Mouse (Mus musculus): ENCODE measurements around the gene Dpp6. TPM values are rescaled to one million over a fixed set of nuclear protein-coding genes. Genes with fewer than 3 reads are reported as not detected.

Dpp6 gene
- polyA plus RNA-seq, 1 experiment from 2014 or later = 28.8 TPM

DNA sequence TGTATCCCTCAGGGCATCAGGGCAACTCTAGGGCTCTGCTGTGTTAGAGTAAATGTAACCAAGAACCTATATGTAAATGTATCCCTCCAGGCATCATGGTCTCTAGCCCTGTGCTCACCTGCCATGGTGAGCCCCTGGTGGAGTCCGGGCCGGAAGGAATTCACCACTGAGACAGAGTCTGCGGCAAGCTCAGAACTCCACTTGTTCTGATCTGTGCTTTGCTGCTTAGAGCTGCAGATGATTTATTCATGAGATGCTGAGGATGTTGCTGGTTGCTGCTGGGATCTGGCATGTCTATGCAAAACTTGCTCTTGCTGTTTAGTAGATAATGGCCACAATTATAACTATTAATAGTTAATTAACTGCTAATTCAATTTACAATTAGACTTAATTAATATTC, 425.1 kb downstream of the Dpp6 start:
- WGBS = 58% methylated on average over 3 of the region's 3 CpGs
- Histone ChIP-seq H3K4me1 (no peaks in the 10 kb centered on the region), H3K4me2 (replicated peaks) (no peak overlapping the region), H3K27me3 (no peaks in the 10 kb centered on the region), H3K4me3 (no peak overlapping the region), H3K36me3 (no peaks in the 10 kb centered on the region), H3K9me3 (no peaks in the 10 kb centered on the region), H3K27ac (replicated peaks) (no peak overlapping the region), H3K9ac (replicated peaks) (no peak overlapping the region)
- no peak for ATAC-seq (replicated peaks)

DNA sequence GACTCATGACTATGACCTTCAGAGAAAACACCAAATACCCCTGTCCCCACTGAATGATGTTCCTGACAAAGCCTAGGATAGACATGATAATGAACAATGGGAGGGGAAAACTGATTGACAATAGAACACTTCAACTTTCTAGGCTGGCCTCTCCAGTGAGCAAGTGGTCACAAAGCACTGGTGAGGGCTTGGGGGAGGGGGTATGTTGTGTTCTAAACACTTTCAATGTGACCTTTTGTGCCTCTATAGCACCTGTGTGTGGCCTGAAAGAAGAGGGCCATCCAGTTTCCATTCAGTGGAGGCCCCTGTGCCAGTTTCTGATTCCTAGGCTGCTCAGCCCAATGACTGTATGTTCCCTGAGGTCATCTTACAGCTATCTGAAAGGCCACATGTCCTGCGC, 426.2 kb downstream of the Dpp6 start:
- no peaks in the 10 kb centered on the region for H3K36me3 ChIP-seq
- ATAC-seq (replicated peaks) = no peak

DNA sequence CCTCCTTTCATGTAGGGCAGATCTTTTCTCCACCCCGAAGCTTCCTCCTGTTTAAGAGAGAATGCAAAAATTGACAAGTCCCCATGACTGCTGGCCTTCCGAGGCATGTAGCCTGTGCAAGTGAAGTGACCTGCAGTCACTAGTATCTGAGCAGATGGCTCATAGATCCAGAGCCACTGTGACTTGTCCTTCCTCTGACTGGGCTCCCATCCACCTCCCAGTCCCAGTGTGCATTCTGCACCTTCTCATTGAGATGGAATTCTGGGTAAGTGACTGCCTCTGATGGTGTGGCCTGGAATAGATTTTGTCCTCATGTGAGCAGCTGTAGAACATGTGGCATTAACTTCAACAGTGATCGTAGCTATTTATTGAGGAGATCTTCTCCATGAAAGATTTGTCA, 430.8 kb downstream of the Dpp6 start:
- ATAC-seq (replicated peaks) = no peak
- Histone ChIP-seq H3K27me3 (no peaks in the 10 kb centered on the region), H3K4me1 (no peaks in the 10 kb centered on the region), H3K4me2 (replicated peaks) (no peak overlapping the region), H3K9me3 (no peaks in the 10 kb centered on the region), H3K36me3 (no peaks in the 10 kb centered on the region), H3K9ac (replicated peaks) (no peak overlapping the region), H3K4me3 (no peak overlapping the region), H3K27ac (replicated peaks) (no peak overlapping the region)
- 87% methylated on average over 3 of the region's 3 CpGs for WGBS

More for the DNA sequence above, 426.2 kb downstream of the Dpp6 start:
- WGBS = 93% methylated on average over 1 of the region's 1 CpGs
- Histone ChIP-seq H3K9me3 (no peaks in the 10 kb centered on the region), H3K4me1 (no peaks in the 10 kb centered on the region), H3K9ac (replicated peaks) (no peak overlapping the region), H3K4me3 (no peak overlapping the region), H3K4me2 (replicated peaks) (no peak overlapping the region), H3K27me3 (no peaks in the 10 kb centered on the region), H3K27ac (replicated peaks) (no peak overlapping the region)

DNA sequence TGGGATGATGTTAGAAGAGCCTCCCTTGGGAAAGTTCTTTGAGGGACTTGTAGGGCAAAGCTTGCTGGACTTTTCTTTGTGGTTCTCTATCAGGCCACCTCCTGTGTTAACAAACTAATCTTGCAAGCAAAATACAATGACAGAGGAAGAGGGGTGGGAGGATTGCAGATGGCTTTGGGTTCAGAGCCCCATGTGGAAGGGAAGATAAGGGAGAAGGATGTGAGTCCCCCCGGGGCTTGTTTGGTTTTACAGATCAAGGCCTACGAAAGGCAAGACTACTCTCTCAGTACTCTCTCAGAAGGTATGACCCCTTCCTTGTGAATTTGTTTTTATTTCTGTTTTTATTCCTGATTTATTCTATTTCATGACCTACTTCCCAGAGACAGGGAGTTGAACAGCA, 431.7 kb downstream of the Dpp6 start:
- Histone ChIP-seq H3K27me3 (no peaks in the 10 kb centered on the region), H3K9me3 (no peaks in the 10 kb centered on the region), H3K27ac (replicated peaks) (no peak overlapping the region), H3K9ac (replicated peaks) (no peak overlapping the region), H3K4me1 (no peaks in the 10 kb centered on the region), H3K36me3 (no peaks in the 10 kb centered on the region), H3K4me3 (no peak overlapping the region), H3K4me2 (replicated peaks) (no peak overlapping the region)
- 72% methylated on average over 2 of the region's 2 CpGs for WGBS
- ATAC-seq (replicated peaks) = no peak

DNA sequence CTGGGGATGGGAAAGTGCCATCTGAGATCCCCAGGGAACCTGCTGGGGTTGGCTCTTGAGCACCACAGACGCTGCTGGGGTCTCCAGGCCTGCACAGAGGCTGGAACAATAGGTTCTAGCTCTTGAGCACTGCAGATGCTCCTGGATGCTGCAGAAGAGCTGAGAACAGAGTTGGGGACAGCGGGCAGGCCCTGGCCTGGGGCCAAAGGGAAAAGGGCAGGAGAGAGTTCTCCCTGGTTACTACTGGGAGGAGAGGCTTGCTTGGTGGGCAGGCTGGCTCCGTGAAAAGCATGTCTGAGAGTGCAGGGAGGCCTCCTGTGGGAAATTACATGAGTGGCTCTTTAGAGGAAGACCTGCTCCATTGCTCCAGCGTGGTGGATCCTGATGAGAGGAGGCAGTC, 432.9 kb downstream of the Dpp6 start:
- ATAC-seq (replicated peaks) = no peak
- Histone ChIP-seq H3K4me1 (no peaks in the 10 kb centered on the region), H3K36me3 (no peaks in the 10 kb centered on the region), H3K27ac (replicated peaks) (no peak overlapping the region), H3K9ac (replicated peaks) (no peak overlapping the region), H3K9me3 (no peaks in the 10 kb centered on the region), H3K4me3 (no peak overlapping the region), H3K27me3 (no peaks in the 10 kb centered on the region), H3K4me2 (replicated peaks) (no peak overlapping the region)
- WGBS = 72% methylated on average over 4 of the region's 4 CpGs

DNA sequence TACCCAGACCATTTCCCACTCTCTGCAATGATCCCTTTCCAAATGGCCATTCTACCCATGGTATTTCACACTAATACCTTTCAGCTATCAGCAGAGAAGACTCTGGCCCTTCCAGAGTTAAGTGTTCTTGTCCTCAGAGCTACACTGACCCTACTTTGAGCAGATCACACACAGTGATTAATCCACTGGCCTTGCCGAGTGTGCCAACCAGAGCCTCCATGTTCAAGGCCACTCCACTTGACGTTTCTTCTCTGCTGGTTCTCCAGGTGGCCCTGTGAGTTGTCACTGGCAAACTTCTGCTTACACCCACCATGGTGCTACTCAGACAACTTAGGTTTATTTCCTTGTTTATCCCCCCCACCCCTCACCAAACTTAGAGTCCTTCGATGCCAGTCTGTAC, 433.9 kb downstream of the Dpp6 start:
- 93% methylated on average over 3 of the region's 3 CpGs for WGBS
- Histone ChIP-seq H3K36me3 (no peaks in the 10 kb centered on the region), H3K27ac (replicated peaks) (no peak overlapping the region), H3K4me3 (no peak overlapping the region), H3K4me1 (no peaks in the 10 kb centered on the region), H3K27me3 (no peaks in the 10 kb centered on the region), H3K4me2 (replicated peaks) (no peak overlapping the region), H3K9ac (replicated peaks) (no peak overlapping the region), H3K9me3 (no peaks in the 10 kb centered on the region)
- ATAC-seq (replicated peaks) = no peak

DNA sequence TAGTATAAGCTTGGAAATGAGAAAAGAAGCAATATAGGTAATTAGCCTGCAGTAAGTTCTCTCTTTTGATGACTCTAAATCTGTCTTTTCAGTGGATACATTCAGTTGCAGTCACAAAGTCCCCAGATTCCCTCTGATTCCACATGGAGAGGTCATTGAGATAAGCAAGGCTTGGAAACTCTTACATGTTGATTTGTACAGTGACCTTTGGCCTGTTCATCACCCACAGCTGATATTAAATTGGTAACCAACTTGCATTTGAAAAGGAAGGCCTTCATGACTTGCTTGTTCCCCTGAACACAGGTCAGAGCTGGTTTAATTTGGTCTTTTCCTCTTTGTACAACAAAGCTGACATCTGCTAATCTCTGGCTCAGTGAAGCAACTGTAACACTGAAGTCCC, 434.4 kb downstream of the Dpp6 start:
- no peak overlapping the region for H3K4me3 ChIP-seq
- no peaks in the 10 kb centered on the region for H3K9me3 ChIP-seq
- H3K4me1 ChIP-seq = no peaks in the 10 kb centered on the region
- H3K9ac ChIP-seq (replicated peaks) = no peak overlapping the region
- no peak for ATAC-seq (replicated peaks)
- no peak overlapping the region for H3K4me2 ChIP-seq (replicated peaks)
- H3K27me3 ChIP-seq = no peaks in the 10 kb centered on the region
- H3K36me3 ChIP-seq = no peaks in the 10 kb centered on the region
- no peak overlapping the region for H3K27ac ChIP-seq (replicated peaks)

DNA sequence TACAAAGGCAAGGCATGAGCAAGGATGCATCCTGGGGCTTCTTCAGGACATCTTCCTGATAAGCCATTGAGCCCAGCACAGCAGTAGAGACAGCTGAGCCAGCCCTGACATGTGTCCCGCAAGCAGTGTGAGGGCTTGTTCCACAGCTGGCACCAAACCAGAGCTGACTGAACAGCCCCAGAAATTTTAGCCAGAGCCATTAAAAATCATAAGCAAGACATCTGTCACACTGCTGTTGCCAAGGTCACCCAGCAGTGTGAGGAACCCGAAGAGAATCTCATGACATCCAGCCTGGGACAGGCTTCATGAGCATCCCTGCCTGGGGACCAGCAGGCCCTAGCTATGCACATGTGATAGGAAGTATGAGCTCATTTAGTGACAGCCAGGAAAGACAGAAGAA, 438.2 kb downstream of the Dpp6 start:
- Histone ChIP-seq H3K4me2 (replicated peaks) (no peak overlapping the region), H3K27ac (replicated peaks) (no peak overlapping the region), H3K36me3 (no peaks in the 10 kb centered on the region), H3K27me3 (no peaks in the 10 kb centered on the region), H3K9me3 (no peaks in the 10 kb centered on the region), H3K9ac (replicated peaks) (no peak overlapping the region), H3K4me3 (no peak overlapping the region), H3K4me1 (no peaks in the 10 kb centered on the region)
- ATAC-seq (replicated peaks) = no peak
- WGBS = 91% methylated on average over 2 of the region's 2 CpGs

DNA sequence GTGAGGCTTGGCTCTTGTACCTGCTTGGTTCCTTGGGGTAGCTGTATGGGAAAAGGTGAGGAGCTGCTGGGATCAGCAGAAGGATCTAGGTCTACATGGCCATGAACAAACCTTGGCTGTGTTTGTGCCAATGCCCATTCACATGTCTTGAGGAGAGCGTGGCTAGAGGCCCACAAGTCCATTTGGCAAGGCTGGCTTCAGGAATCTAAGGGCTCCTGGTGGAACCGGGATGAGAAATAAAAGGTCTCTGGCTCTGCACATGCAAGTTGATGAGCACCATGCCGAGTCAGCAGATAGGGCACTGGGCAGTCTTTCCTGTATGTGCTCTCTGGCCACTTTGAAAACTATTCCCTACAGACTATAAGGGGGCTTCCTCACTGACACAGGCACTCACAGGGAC, 441.6 kb downstream of the Dpp6 start:
- peaks cover 19% of the 10 kb centered on the region for H3K4me1 ChIP-seq
- no peaks in the 10 kb centered on the region for H3K36me3 ChIP-seq
- no peak overlapping the region for H3K9ac ChIP-seq (replicated peaks)
- WGBS = 85% methylated on average over 3 of the region's 3 CpGs
- ATAC-seq (replicated peaks) = no peak
- H3K4me2 ChIP-seq (replicated peaks) = no peak overlapping the region
- no peaks in the 10 kb centered on the region for H3K9me3 ChIP-seq
- H3K27ac ChIP-seq (replicated peaks) = no peak overlapping the region
- no peak overlapping the region for H3K4me3 ChIP-seq
- H3K27me3 ChIP-seq = no peaks in the 10 kb centered on the region

DNA sequence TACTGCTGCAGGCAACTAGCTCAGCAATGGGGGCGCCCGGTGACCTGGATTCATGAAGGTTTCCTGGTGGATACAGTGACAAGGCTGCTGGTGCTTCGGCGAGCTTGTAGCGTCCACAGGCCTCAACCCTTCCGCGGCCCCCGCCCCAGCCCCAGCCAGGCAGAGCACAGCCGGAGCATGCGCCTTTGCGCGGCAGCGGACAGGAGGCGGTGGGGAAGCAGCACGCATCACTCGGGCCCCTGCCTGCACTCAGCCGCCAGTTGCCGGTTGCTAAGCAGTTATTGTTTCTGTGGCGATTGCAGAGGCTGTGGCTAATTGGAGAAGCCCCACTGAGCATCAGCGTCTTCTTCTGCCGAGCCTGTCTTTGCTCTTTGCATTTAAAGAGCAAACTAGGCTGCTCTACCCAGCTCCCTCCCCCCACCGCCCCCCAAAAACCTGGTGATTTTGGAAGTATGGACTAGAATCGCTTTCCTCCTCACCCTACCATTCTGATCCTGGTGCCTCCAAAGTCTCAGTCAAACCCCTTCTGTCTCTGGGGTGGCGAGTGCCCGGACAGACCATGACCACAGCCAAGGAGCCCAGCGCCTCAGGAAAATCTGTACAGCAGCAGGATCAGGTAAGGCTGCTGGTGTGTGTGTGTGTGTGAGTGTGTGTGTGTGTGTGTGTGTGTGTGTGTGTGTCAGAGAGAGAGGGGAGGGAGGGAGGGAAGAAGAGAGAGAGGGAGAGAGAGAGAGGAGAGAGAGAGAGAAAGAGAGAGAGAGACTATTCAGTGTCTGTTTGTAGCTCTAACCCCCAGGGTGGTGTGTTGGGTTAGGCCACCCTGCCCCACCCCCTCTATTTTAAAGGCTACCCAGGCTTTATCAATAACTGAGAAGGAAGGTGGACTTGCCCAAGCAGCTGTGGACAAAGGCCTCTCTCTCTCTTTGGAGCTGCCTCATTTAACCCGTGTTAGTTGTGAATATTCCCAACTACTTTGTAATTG, 445.0 kb downstream of the Dpp6 start:
- no peaks in the 10 kb centered on the region for H3K36me3 ChIP-seq
- WGBS = 3% methylated on average over 27 of the region's 27 CpGs

DNA sequence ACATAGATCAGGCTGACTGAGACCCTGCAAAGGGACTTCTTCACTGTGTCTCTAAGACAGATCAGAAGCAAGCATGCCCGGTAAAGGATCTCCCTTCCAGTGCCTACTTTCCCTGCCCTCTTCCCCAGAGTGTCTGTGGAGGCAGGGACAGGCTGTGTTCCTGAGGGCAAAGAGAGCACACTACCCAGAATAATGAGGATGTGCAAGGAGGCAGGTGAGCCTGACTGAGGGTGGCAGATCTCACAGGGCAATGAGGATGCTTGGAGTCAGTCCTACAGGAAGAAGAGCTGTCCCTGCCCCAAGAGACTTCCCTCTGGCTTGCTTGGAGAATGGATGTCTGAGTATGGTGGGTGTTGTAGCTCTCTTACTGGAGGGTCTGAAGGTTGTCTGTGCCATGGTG, 445.7 kb downstream of the Dpp6 start:
- no peaks in the 10 kb centered on the region for H3K9me3 ChIP-seq
- peaks cover 19% of the 10 kb centered on the region for H3K4me1 ChIP-seq
- peak overlapping the region; percentile 79; the same call in 1 of the 2 replicates for H3K27ac ChIP-seq (replicated peaks)
- H3K36me3 ChIP-seq = no peaks in the 10 kb centered on the region
- H3K9ac ChIP-seq (replicated peaks) = peak overlapping the region; percentile 43
- WGBS = 24% methylated on average over 1 of the region's 1 CpGs
- H3K4me2 ChIP-seq (replicated peaks) = peak overlapping the region; percentile 66
- H3K27me3 ChIP-seq = no peaks in the 10 kb centered on the region
- peak overlapping the region; percentile 46 for H3K4me3 ChIP-seq
- 0 out of 2 replicates have a peak, but pooled peaks have one; percentile 9 for ATAC-seq (replicated peaks)

More for the DNA sequence above, 445.0 kb downstream of the Dpp6 start:
- Histone ChIP-seq H3K27ac (replicated peaks) (peak overlapping the region; percentile 79), H3K9ac (replicated peaks) (peak overlapping the region; percentile 62), H3K4me1 (peaks cover 19% of the 10 kb centered on the region), H3K27me3 (no peaks in the 10 kb centered on the region), H3K9me3 (no peaks in the 10 kb centered on the region), H3K4me3 (peak overlapping the region; percentile 46), H3K4me2 (replicated peaks) (peak overlapping the region; percentile 66)
- ATAC-seq (replicated peaks) = peak; percentile 95

DNA sequence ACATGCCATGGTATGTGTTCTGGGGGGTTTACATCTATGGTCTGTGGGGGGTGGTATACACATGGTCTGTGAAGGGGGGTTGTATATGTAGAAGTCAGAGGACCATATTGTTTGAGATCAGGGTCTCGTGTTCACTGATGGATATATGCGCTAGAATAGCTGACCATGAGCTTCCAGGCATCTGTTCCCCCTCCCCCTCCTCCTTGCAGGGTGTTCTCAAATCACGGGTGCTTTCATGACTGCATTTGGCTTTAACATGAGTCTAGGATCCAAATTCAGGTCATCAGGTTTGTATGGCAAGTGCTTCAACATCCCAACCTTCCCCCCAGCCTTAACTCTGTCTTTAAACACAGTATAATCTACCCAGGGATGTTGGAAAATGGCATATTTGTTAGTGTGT, 448.3 kb downstream of the Dpp6 start:
- Histone ChIP-seq H3K9ac (replicated peaks) (no peak overlapping the region), H3K9me3 (no peaks in the 10 kb centered on the region), H3K4me2 (replicated peaks) (no peak overlapping the region), H3K4me1 (peaks cover 19% of the 10 kb centered on the region), H3K27ac (replicated peaks) (no peak overlapping the region), H3K27me3 (no peaks in the 10 kb centered on the region), H3K36me3 (no peaks in the 10 kb centered on the region), H3K4me3 (no peak overlapping the region)
- 87% methylated on average over 3 of the region's 3 CpGs for WGBS
- no peak for ATAC-seq (replicated peaks)

DNA sequence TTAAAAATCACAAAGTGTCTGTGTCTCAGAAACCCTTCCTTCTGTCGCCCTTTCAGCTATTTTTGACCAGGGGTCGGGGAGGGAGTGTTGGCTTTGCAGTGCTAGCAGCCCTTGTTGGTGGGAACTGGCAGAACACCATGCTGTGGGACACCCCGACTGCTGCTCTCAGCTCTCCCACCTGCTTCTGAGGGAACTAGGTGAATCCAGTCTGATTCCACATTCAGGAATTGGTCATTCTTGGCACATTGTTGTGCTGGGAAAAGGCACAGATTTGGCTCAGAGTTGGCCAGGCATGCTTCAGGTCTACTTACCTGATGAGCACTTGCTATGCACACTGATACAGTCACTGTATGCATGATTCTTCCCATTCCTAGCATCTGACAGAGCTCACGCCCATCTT, 454.3 kb downstream of the Dpp6 start:
- no peak overlapping the region for H3K27ac ChIP-seq (replicated peaks)
- H3K4me1 ChIP-seq = no peaks in the 10 kb centered on the region
- no peak overlapping the region for H3K9ac ChIP-seq (replicated peaks)
- ATAC-seq (replicated peaks) = no peak
- no peaks in the 10 kb centered on the region for H3K9me3 ChIP-seq
- no peak overlapping the region for H3K4me2 ChIP-seq (replicated peaks)
- H3K4me3 ChIP-seq = no peak overlapping the region
- no peaks in the 10 kb centered on the region for H3K27me3 ChIP-seq
- no peaks in the 10 kb centered on the region for H3K36me3 ChIP-seq
- WGBS = 80% methylated on average over 4 of the region's 4 CpGs

All from forebrain, embryonic 15.5 days (tissue).